Mouse (Mus musculus) heart, postnatal 0 days (tissue): Measurements from ENCODE around the gene Pom121l2. TPM values are rescaled to one million over a fixed set of nuclear protein-coding genes. Genes with fewer than 3 reads are reported as not detected.

Experiments used
- ATAC-seq: fragments of 200-750 bp; cut with Nextera tagmentation; 2 replicates; pipeline ENCODE4 v1.8.0; 2017; ENCODE audit warnings: low read depth, moderate number of reproducible peaks, moderate library complexity; ENCODE audit not compliant: insufficient read depth
- DNase-seq: peaks from one replicate; pipeline ENCODE4 v3.0.0-alpha.2; 2016; ENCODE audit warnings: low spot score
- H3K27ac ChIP-seq: fragments of 300-500 bp; sonication (generic); 2 replicates; pipeline ENCODE4 v1.5.1; 2014; ENCODE audit warnings: low read depth, mild to moderate bottlenecking
- H3K27me3 ChIP-seq: fragments of 300-500 bp; sonication (generic); 2 replicates; pipeline ENCODE4 v1.6.1; 2014; ENCODE audit warnings: low read length, mixed read lengths; ENCODE audit not compliant: control insufficient read depth, insufficient read depth
- H3K36me3 ChIP-seq: fragments of 300-500 bp; sonication (generic); replicated peaks from 2 replicates; pipeline ENCODE4 v1.6.1; 2014; ENCODE audit warnings: low read length, mixed read lengths; ENCODE audit not compliant: control insufficient read depth, insufficient read depth
- H3K4me1 ChIP-seq: fragments of 300-500 bp; sonication (generic); 2 replicates; pipeline ENCODE4 v1.6.1; 2014; ENCODE audit warnings: antibody characterized with exemption; ENCODE audit not compliant: control insufficient read depth, insufficient read depth
- H3K4me2 ChIP-seq: fragments of 300-500 bp; sonication (generic); 2 replicates; pipeline ENCODE4 v1.6.1; 2014; ENCODE audit warnings: low read depth, mild to moderate bottlenecking, low read length, moderate library complexity
- H3K4me3 ChIP-seq: fragments of 300-500 bp; sonication (generic); 2 replicates; pipeline ENCODE4 v1.5.1; 2014; ENCODE audit warnings: low read depth, low read length
- H3K9ac ChIP-seq: fragments of 300-500 bp; sonication (generic); replicated peaks from 2 replicates; pipeline ENCODE4 v1.6.1; 2014; ENCODE audit warnings: low read depth, low read length, mixed read lengths
- H3K9me3 ChIP-seq: fragments of 300-500 bp; sonication (generic); replicated peaks from 2 replicates; pipeline ENCODE4 v1.6.1; 2016; ENCODE audit warnings: low read length; ENCODE audit not compliant: control insufficient read depth
- CTCF ChIP-seq: IDR thresholded peaks from 2 replicates; pipeline ENCODE4 v1.5.1; 2016; ENCODE audit warnings: antibody characterized with exemption, control low read depth, low read depth
- EP300 ChIP-seq: IDR thresholded peaks from 2 replicates; pipeline ENCODE4 v1.6.1; 2016; ENCODE audit warnings: antibody characterized with exemption, low read depth
- WGBS: fragments of 180-500 bp; shearing (Covaris S2); extraction: QIAGEN DNeasy Blood & Tissue Kit; methylation state at CpG from one replicate; pipeline ENCODE4 v1.1.7; 2014; 5-methylcytosine and 5-hydroxymethylcytosine counted together
- polyA plus RNA-seq: library from polyadenylated mRNA; unstranded; fragments of >200 nt; fragmentation: Nextera tagmentation; extraction: Ambion mirVana; gene quantifications from 2 replicates; pipeline ENCODE4 v1.2.1, GENCODE M21; 2015
- total RNA-seq: library from RNA; depleted of rRNA; stranded (reverse); fragments of >200 nt; gene quantifications from 2 replicates; pipeline ENCODE4 v1.2.3, GENCODE M21; 2014; ENCODE audit warnings: low replicate concordance

Gene Pom121l2
- total and polyA plus RNA-seq, 2 experiments from 2014 or later, result not detected

DNA sequence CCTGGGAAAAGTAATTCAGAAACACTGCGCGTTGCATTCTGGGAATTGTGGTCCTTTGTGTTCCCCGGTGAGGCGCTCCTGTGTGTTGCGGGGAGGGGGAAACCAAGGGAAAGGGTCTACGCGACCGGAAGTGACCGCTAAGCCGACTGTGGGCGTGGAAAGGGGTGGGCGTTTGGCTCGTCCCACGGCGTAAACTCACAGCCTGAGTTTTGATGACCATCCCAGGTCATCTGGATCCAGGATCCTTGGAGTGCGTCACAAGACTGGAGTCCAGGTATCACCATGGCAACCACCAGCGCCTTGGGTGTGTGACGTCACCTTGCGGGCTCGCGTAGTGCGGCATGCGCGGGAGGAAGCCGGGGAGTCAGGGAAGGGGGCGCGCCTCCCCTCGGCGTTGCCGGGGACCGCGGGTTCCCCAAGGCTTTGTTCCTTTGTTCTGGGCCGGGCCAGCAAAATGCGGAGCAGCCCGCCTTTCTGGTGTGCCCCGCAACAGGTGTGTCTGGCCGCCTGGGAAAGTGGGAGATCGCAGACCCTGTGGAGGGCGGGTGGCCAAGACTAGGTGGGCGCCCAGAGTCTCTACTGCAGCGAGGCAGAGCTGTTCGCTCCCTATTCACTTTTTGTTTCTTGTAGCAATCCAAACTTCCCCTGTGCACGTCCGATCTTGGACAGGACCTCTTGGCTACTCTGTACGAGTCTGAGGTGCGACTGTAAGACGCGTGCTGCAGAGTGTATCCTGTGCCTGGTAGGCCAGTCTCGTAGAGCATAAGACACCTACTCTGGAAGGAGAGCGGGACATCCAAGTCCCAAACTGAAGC is 35.9 kb upstream of the Pom121l2 start, which contains the start of gene Zfp184:
TSS of gene Zfp184 (plus strand) at position 169 of the 815 bp plus-strand sequence.
- H3K9me3 ChIP-seq, result no peaks in the 10 kb centered on the region
- 0 out of 2 replicates have a peak, but pooled peaks cover 3% of the 10 kb centered on the region for H3K4me1 ChIP-seq
- peaks cover 3% of the 10 kb centered on the region for H3K36me3 ChIP-seq
- TF ChIP-seq EP300, result no peak
- no peak for TF ChIP-seq CTCF
- H3K4me2 ChIP-seq, result peak within 1 kb of the TSS; percentile 83
- peak within 1 kb of the TSS; percentile 76 for H3K4me3 ChIP-seq
- ATAC-seq (peak; percentile 91), DNase-seq (peak; percentile 92)
- H3K27ac ChIP-seq, result peak within 1 kb of the TSS; percentile 28; the same call in 1 of the 2 replicates
- H3K9ac ChIP-seq, result peak within 1 kb of the TSS; percentile 66
- no peaks in the 10 kb centered on the region for H3K27me3 ChIP-seq
- under 1% methylated on average over 50 of the region's 50 CpGs for WGBS

DNA sequence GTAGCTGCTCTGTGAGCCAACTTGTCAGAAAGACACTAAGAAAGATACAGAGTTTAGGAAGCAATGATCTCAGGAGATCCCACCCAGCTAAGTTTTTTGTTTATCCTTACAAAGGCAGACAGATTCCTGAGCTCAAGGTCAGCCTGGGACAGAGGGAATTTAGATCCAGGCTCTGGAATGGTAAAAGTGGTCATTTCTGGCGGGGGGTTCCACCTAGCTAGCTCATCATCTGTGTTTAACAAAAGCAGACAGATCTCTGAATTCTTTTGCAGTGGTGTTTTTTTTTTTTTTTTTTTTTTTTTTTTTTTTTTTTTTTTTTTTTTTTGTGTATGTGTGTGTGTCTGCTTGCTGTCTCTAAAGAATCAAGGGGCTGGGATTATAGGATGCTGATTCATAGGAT is 11.7 kb upstream of the Pom121l2 start:
- DNase-seq, result no peak
- no peaks in the 10 kb centered on the region for H3K36me3 ChIP-seq
- 0 out of 2 replicates have a peak, but pooled peaks cover 3% of the 10 kb centered on the region for H3K9me3 ChIP-seq
- no peak overlapping the region for H3K27ac ChIP-seq
- no peaks in the 10 kb centered on the region for H3K27me3 ChIP-seq
- no peak overlapping the region for H3K4me3 ChIP-seq
- ATAC-seq, result no peak
- H3K9ac ChIP-seq, result no peak overlapping the region
- H3K4me2 ChIP-seq, result no peak overlapping the region
- TF ChIP-seq CTCF (no peak), EP300 (no peak)
- no peaks in the 10 kb centered on the region for H3K4me1 ChIP-seq
- WGBS, result 43% methylated on average over 1 of the region's 1 CpGs

DNA sequence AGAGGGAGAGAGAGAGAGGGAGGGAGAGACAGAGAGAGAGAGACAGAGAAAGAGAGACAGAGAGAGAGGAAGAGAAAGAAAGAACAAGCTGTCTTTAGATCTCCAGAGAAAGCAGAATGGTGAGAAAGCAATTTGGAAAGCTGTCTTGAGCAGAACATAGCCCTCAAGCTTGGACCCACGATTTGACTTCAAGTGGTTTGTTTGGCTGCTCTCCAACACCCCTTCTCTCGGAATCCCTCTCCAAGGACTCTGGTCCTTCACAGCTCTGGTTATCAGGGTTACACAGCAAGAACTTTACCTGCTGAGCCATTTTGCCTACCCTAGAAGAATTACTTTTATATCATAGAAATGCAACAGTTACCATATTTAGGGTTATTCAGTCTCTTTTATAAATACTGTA is 11.2 kb upstream of the Pom121l2 start:
- DNase-seq (no peak), ATAC-seq (no peak)
- TF ChIP-seq EP300, result no peak
- TF ChIP-seq CTCF, result no peak
- H3K9ac ChIP-seq, result no peak overlapping the region
- no peaks in the 10 kb centered on the region for H3K27me3 ChIP-seq
- H3K27ac ChIP-seq, result no peak overlapping the region
- no peak overlapping the region for H3K4me2 ChIP-seq
- WGBS, result 15% methylated on average over 2 of the region's 2 CpGs
- H3K4me3 ChIP-seq, result no peak overlapping the region
- no peaks in the 10 kb centered on the region for H3K36me3 ChIP-seq
- H3K4me1 ChIP-seq, result no peaks in the 10 kb centered on the region
- H3K9me3 ChIP-seq, result 0 out of 2 replicates have a peak, but pooled peaks cover 3% of the 10 kb centered on the region

DNA sequence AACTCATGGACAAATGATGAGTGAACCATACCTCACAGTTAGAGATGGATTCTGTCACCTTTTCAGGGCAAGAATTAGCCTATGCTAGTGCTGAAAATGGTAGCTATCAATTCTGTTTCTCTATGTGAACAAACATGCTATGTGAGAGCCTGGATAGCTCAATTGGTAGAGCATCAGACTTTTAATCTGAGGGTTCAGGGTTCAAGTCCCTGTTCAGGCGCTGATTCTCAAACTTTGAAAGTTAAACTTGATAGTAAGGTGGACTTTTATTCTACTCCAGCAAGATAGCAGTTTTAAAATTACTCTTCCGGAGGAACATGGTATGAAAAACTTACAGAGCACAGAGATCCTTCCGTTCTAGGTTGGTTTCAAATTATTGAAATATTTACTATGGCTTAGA is 9.4 kb upstream of the Pom121l2 start:
- 42% methylated on average over 3 of the region's 3 CpGs for WGBS
- no peak for ATAC-seq
- no peak for DNase-seq
- Histone ChIP-seq H3K9ac (no peak overlapping the region), H3K27me3 (no peaks in the 10 kb centered on the region), H3K4me2 (no peak overlapping the region), H3K36me3 (no peaks in the 10 kb centered on the region), H3K4me3 (no peak overlapping the region), H3K9me3 (0 out of 2 replicates have a peak, but pooled peaks cover 3% of the 10 kb centered on the region), H3K4me1 (no peaks in the 10 kb centered on the region), H3K27ac (no peak overlapping the region)
- TF ChIP-seq EP300 (no peak), CTCF (no peak)

DNA sequence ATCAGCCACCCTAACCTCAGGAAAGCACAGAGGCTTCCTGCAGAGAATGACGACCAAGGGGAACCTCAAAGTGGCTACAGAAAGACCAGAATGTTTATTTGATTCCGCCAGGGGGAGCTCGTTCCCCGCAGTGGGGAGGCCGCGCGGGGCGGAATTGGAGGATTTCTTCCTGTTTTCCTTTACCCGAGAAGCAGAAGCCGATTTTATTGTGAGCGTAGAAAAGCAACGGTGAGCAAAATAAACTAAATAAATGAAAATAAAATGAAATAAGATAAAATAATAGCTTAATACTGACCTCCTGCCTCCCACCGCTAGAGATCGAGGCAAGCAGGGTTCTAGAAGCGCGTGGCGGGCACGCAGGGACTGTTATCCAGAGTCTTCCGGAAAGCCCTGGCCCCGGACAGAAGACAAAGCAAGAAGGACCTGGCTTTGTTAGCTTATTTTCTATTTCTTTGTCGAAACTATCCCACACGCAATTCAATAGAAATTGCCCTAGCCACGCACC is 6.7 kb upstream of the Pom121l2 start:
- under 1% methylated on average over 23 of the region's 23 CpGs for WGBS
- ATAC-seq, result peak; percentile 88
- Histone ChIP-seq H3K4me3 (peak overlapping the region; percentile 70), H3K9ac (peak overlapping the region; percentile 77), H3K4me2 (peak overlapping the region; percentile 56), H3K9me3 (no peaks in the 10 kb centered on the region), H3K36me3 (no peaks in the 10 kb centered on the region), H3K27ac (peak overlapping the region; percentile 94), H3K4me1 (no peaks in the 10 kb centered on the region), H3K27me3 (peaks cover 7% of the 10 kb centered on the region)
- TF ChIP-seq CTCF, result peak; percentile 86
- TF ChIP-seq EP300, result 0 out of 2 replicates have a peak, but pooled peaks have one; percentile 11
- peak; percentile 84 for DNase-seq
